30 mouse cellular contexts compared by ENCODE assay signal in the genomic region with DNA sequence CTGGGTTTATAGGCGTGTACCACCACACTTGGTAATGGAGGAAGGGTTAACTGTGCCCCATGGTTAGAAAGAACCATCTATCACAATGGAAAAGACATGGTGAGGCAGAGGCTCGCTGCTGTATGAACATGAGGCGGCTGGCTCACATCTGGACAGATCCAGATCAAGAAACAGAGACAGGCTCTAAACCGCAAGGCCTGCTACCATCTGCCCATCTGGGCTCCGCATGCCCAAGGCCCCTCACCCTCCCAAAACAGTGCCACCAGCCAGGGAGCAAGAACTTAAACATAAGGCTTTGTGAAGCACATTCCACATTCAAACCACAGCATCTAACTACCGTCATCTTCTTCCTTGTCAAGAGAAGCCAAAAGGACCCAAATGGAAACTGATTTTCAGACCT. TPM values are rescaled to one million over a fixed set of nuclear protein-coding genes. Genes with fewer than 3 reads are reported as not detected.
"Had no signal": no experiment of that assay in that cellular context is flagged by ENCODE, and none has a peak within 500 bp of the region (broad histone marks: within the 10 kb centered on the region; RNA-seq: fewer than 3 reads in every experiment).

No protein-coding gene starts in this region.

- ATAC-seq: forebrain, embryonic 13.5 days; forebrain, embryonic 14.5 days; forebrain, embryonic 15.5 days; forebrain, embryonic 16.5 days; forebrain, postnatal 0 days had no signal

- H3K4me2 ChIP-seq: embryonic facial prominence, embryonic 12.5 days; embryonic facial prominence, embryonic 13.5 days; embryonic facial prominence, embryonic 15.5 days; forebrain, embryonic 12.5 days; forebrain, embryonic 13.5 days; forebrain, embryonic 15.5 days had no signal

- H3K9me3 ChIP-seq: embryonic facial prominence, embryonic 10.5 days; embryonic facial prominence, embryonic 12.5 days; embryonic facial prominence, embryonic 13.5 days; embryonic facial prominence, embryonic 15.5 days; forebrain, embryonic 10.5 days; forebrain, embryonic 12.5 days; forebrain, embryonic 13.5 days; forebrain, embryonic 15.5 days had no signal

- H3K4me1 ChIP-seq: forebrain, embryonic 15.5 days had no signal

- H3K27ac ChIP-seq: embryonic facial prominence, embryonic 10.5 days; embryonic facial prominence, embryonic 12.5 days; embryonic facial prominence, embryonic 13.5 days; embryonic facial prominence, embryonic 15.5 days; forebrain, embryonic 10.5 days; forebrain, embryonic 12.5 days; forebrain, embryonic 13.5 days; forebrain, embryonic 15.5 days; gastrocnemius, adult 2 months; heart, adult 2 months had no signal

- H3K9ac ChIP-seq: embryonic facial prominence, embryonic 12.5 days; embryonic facial prominence, embryonic 13.5 days; embryonic facial prominence, embryonic 15.5 days; forebrain, embryonic 12.5 days; forebrain, embryonic 13.5 days; forebrain, embryonic 15.5 days; forebrain, postnatal 0 days had no signal

- H3K4me3 ChIP-seq: embryonic facial prominence, embryonic 10.5 days; embryonic facial prominence, embryonic 12.5 days; embryonic facial prominence, embryonic 13.5 days; embryonic facial prominence, embryonic 15.5 days; erythroblast, embryonic 14.5 days; forebrain, embryonic 10.5 days; forebrain, embryonic 12.5 days; forebrain, embryonic 13.5 days; forebrain, embryonic 15.5 days; gastrocnemius, adult 2 months; heart, adult 2 months had no signal

- DNase-seq: cerebellum, adult 2 months; cerebellum, adult 8-10 months; cerebellum, adult 9-10 months; cerebellum, adult 9-11 months; cerebellum, postnatal 10 days; cerebellum, postnatal 14 days; cerebellum, postnatal 25 days; cerebellum, postnatal 36 days; embryo, embryonic 11 days; forebrain, postnatal 0 days; gastrocnemius, adult 2 months; gastrocnemius, postnatal 10 days; gastrocnemius, postnatal 14 days; gastrocnemius, postnatal 25 days; gastrocnemius, postnatal 36 days; heart, adult 18-20 months; heart, adult 2 months had no signal

- H3K36me3 ChIP-seq: embryonic facial prominence, embryonic 10.5 days; embryonic facial prominence, embryonic 12.5 days; embryonic facial prominence, embryonic 13.5 days; embryonic facial prominence, embryonic 15.5 days; forebrain, embryonic 10.5 days; forebrain, embryonic 12.5 days; forebrain, embryonic 15.5 days had no signal

- H3K27me3 ChIP-seq: embryonic facial prominence, embryonic 12.5 days; embryonic facial prominence, embryonic 13.5 days; embryonic facial prominence, embryonic 15.5 days; forebrain, embryonic 12.5 days; forebrain, embryonic 13.5 days; forebrain, embryonic 15.5 days had no signal

RNA-seq across cellular contexts. Expression of a gene that starts 22.9 kb away (rescaled TPM):
- total RNA-seq: common myeloid progenitor, adult 5-6 weeks; granulocyte monocyte progenitor cell, adult 5-6 weeks had no signal
- polyA plus RNA-seq: erythroblast, embryonic 14.5 days had no signal
